Mouse (Mus musculus) testis, adult 2 months (tissue): Measurements from ENCODE around the gene Spz1.

ENCODE experiments used
- CTCF ChIP-seq: fragments of 200-500 bp; IDR thresholded peaks from 2 replicates; pipeline ENCODE4 v1.5.1; 2012; ENCODE audit warnings: low read depth, mild to moderate bottlenecking, inconsistent platforms, low read length, moderate library complexity; ENCODE audit not compliant: control insufficient read depth, insufficient read depth, insufficient replicate concordance
- POLR2A ChIP-seq: fragments of 200-500 bp; IDR thresholded peaks from 2 replicates; pipeline ENCODE4 v1.6.1; 2012; ENCODE audit warnings: low read depth, mild to moderate bottlenecking, inconsistent platforms, low read length, moderate library complexity; ENCODE audit not compliant: control insufficient read depth

- TF ChIP-seq POLR2A (no peak), CTCF (no peak)
Measured at GRCm38 (mm10) chr13:92615201-92615600, 39.2 kb upstream of the Spz1 start.
